Mouse (Mus musculus) lung, postnatal 0 days (tissue): ENCODE results near the gene Vps33a. TPM values are rescaled to one million over a fixed set of nuclear protein-coding genes. Genes with fewer than 3 reads are reported as not detected.

Experiments used
- ATAC-seq: fragments of 200-750 bp; cut with Nextera tagmentation; 2 replicates; pipeline ENCODE4 v1.8.0; 2017; ENCODE audit warnings: moderate library complexity
- DNase-seq: peaks from one replicate; pipeline ENCODE4 v3.0.0-alpha.2; 2016; ENCODE audit warnings: low spot score
- H3K27ac ChIP-seq: fragments of 300-500 bp; sonication (generic); 2 replicates; pipeline ENCODE4 v1.5.1; 2014; ENCODE audit warnings: antibody characterized with exemption, mild to moderate bottlenecking, low read length, mixed read lengths
- H3K27me3 ChIP-seq: fragments of 300-500 bp; sonication (generic); replicated peaks from 2 replicates; pipeline ENCODE4 v1.6.1; 2014; ENCODE audit warnings: low read length, mixed read lengths; ENCODE audit not compliant: insufficient read depth
- H3K36me3 ChIP-seq: fragments of 300-500 bp; sonication (generic); 2 replicates; pipeline ENCODE4 v1.6.1; 2014; ENCODE audit warnings: low read length, mixed read lengths; ENCODE audit not compliant: insufficient read depth
- H3K4me1 ChIP-seq: fragments of 300-500 bp; sonication (generic); 2 replicates; pipeline ENCODE4 v1.6.1; 2014; ENCODE audit warnings: antibody characterized with exemption, low read depth, low read length, mixed read lengths; ENCODE audit not compliant: insufficient read depth
- H3K4me2 ChIP-seq: fragments of 300-500 bp; sonication (generic); replicated peaks from 2 replicates; pipeline ENCODE4 v1.6.1; 2014; ENCODE audit warnings: low read depth, mild to moderate bottlenecking, low read length, moderate library complexity, mixed read lengths
- H3K4me3 ChIP-seq: fragments of 300-500 bp; sonication (generic); 2 replicates; pipeline ENCODE4 v1.5.1; 2014; ENCODE audit warnings: low read depth, low read length
- H3K9ac ChIP-seq: fragments of 300-500 bp; sonication (generic); replicated peaks from 2 replicates; pipeline ENCODE4 v1.6.1; 2014; ENCODE audit warnings: low read depth, mild to moderate bottlenecking
- H3K9me3 ChIP-seq: fragments of 300-500 bp; sonication (generic); 2 replicates; pipeline ENCODE4 v1.6.1; 2016; ENCODE audit warnings: low read length, mixed read lengths
- CTCF ChIP-seq: IDR thresholded peaks from 2 replicates; pipeline ENCODE4 v1.5.1; 2016; ENCODE audit warnings: antibody characterized with exemption, mild to moderate bottlenecking
- EP300 ChIP-seq: IDR thresholded peaks from 2 replicates; pipeline ENCODE4 v1.6.1; 2016; ENCODE audit warnings: antibody characterized with exemption, mild to moderate bottlenecking, control low read depth
- WGBS: fragments of 180-500 bp; shearing (Covaris S2); extraction: QIAGEN DNeasy Blood & Tissue Kit; methylation state at CpG from one replicate; pipeline ENCODE4 v1.1.7; 2014; 5-methylcytosine and 5-hydroxymethylcytosine counted together
- polyA plus RNA-seq: library from polyadenylated mRNA; unstranded; fragments of >200 nt; fragmentation: Nextera tagmentation; extraction: Ambion mirVana; gene quantifications from 2 replicates; pipeline ENCODE4 v1.2.1, GENCODE M21; 2015

The Vps33a gene
- polyA plus RNA-seq, result 18.9 and 19.4 TPM in 2 replicates

GRCm38 (mm10) chr5:123572357-123573186 is at the start of gene Vps33a:
Gene Vps33a (minus strand): TSS chr5:123573038.
- Histone ChIP-seq H3K9me3 (no peaks in the 10 kb centered on the region), H3K36me3 (peaks cover 5% of the 10 kb centered on the region; the same call in 1 of the 2 replicates), H3K27me3 (no peaks in the 10 kb centered on the region), H3K4me3 (peak within 1 kb of the TSS; percentile 91), H3K4me2 (peak within 1 kb of the TSS; percentile 69), H3K4me1 (no peaks in the 10 kb centered on the region), H3K27ac (peak within 1 kb of the TSS; percentile 66), H3K9ac (peak within 1 kb of the TSS; percentile 76)
- WGBS, result under 1% methylated on average over 51 of the region's 54 CpGs
- ATAC-seq (peak; percentile 98), DNase-seq (peak; percentile 99)
- TF ChIP-seq EP300 (no peak), CTCF (0 out of 2 replicates have a peak, but pooled peaks have one; percentile 9)

GRCm38 (mm10) chr5:123622421-123622820 is 49.6 kb upstream of the Vps33a start:
- Histone ChIP-seq H3K4me2 (no peak overlapping the region), H3K4me1 (no peaks in the 10 kb centered on the region), H3K27ac (no peak overlapping the region), H3K9me3 (no peaks in the 10 kb centered on the region), H3K36me3 (peaks cover 23% of the 10 kb centered on the region; the same call in 1 of the 2 replicates), H3K9ac (no peak overlapping the region), H3K4me3 (no peak overlapping the region), H3K27me3 (no peaks in the 10 kb centered on the region)
- DNase-seq, result no peak
- TF ChIP-seq CTCF, result 0 out of 2 replicates have a peak, but pooled peaks have one; percentile 4
- TF ChIP-seq EP300, result no peak
- no peak for ATAC-seq
- 82% methylated on average over 13 of the region's 13 CpGs for WGBS

DNA sequence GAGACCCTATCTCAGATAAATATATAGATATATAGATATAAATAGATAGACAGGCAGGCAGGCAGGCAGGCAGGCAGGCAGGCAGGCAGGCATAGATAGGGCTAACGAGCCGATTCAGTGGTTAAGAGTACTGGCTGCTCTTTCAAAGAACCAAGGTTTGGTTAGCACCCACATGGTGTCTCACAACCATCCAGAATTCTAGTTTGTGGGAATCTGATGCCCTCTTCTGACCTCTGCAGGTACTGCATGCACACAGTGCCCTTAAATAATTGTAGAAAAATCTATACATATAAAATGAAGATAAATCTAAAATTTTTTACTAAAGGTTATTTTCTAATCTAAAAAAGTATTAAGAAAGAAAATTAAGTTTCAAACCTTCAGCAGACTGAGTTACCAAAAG is 45.7 kb upstream of the Vps33a start:
- TF ChIP-seq EP300, result no peak
- peak; percentile 62 for TF ChIP-seq CTCF
- H3K4me3 ChIP-seq, result no peak overlapping the region
- no peaks in the 10 kb centered on the region for H3K9me3 ChIP-seq
- DNase-seq (peak; percentile 15), ATAC-seq (no peak)
- H3K27me3 ChIP-seq, result no peaks in the 10 kb centered on the region
- H3K4me1 ChIP-seq, result no peaks in the 10 kb centered on the region
- no peak overlapping the region for H3K27ac ChIP-seq
- 78% methylated on average over 2 of the region's 2 CpGs for WGBS
- H3K36me3 ChIP-seq, result peaks cover 51% of the 10 kb centered on the region; the same call in 1 of the 2 replicates
- no peak overlapping the region for H3K4me2 ChIP-seq
- no peak overlapping the region for H3K9ac ChIP-seq

GRCm38 (mm10) chr5:123614246-123614645 is 41.4 kb upstream of the Vps33a start:
- Histone ChIP-seq H3K9me3 (no peaks in the 10 kb centered on the region), H3K9ac (no peak overlapping the region), H3K4me1 (no peaks in the 10 kb centered on the region), H3K4me2 (no peak overlapping the region), H3K36me3 (peaks cover 55% of the 10 kb centered on the region; the same call in 1 of the 2 replicates), H3K27ac (no peak overlapping the region), H3K27me3 (no peaks in the 10 kb centered on the region), H3K4me3 (no peak overlapping the region)
- 89% methylated on average over 24 of the region's 24 CpGs for WGBS
- ATAC-seq (no peak), DNase-seq (no peak)
- TF ChIP-seq CTCF (no peak), EP300 (no peak)

- Histone ChIP-seq H3K27ac (no peak overlapping the region), H3K4me2 (no peak overlapping the region), H3K36me3 (peaks cover 42% of the 10 kb centered on the region), H3K4me3 (no peak overlapping the region), H3K9ac (no peak overlapping the region), H3K4me1 (no peaks in the 10 kb centered on the region), H3K9me3 (no peaks in the 10 kb centered on the region), H3K27me3 (no peaks in the 10 kb centered on the region)
- WGBS, result 26% methylated on average over 4 of the region's 4 CpGs
- DNase-seq (peak; percentile 85), ATAC-seq (peak; percentile 54)
- peak; percentile 93 for TF ChIP-seq CTCF
- no peak for TF ChIP-seq EP300
Measured at GRCm38 (mm10) chr5:123609843-123610242, 37.0 kb upstream of the Vps33a start.

GRCm38 (mm10) chr5:123609416-123609815 is 36.6 kb upstream of the Vps33a start:
- Histone ChIP-seq H3K27ac (no peak overlapping the region), H3K9ac (no peak overlapping the region), H3K36me3 (peaks cover 40% of the 10 kb centered on the region), H3K27me3 (no peaks in the 10 kb centered on the region), H3K4me1 (no peaks in the 10 kb centered on the region), H3K9me3 (no peaks in the 10 kb centered on the region), H3K4me3 (no peak overlapping the region), H3K4me2 (no peak overlapping the region)
- WGBS, result 91% methylated on average over 7 of the region's 7 CpGs
- no peak for ATAC-seq
- TF ChIP-seq CTCF (no peak), EP300 (no peak)
- DNase-seq, result no peak
